Mouse (Mus musculus) gastrocnemius, postnatal 36 days (tissue): ENCODE data around the gene Hist1h3d. TPM values are rescaled to one million over a fixed set of nuclear protein-coding genes. Genes with fewer than 3 reads are reported as not detected.
"Not testable (repeated sequence)": the region's sequence is repeated elsewhere in the genome, so short reads cannot be mapped to it uniquely, and the experiment has no call there.

Source experiments
- DNase-seq, 2 experiments: peaks; one replicate each; pipeline ENCODE4 v3.0.0; 2022
- intact Hi-C: fragments of 180-260 bp; cut with DNase I; formaldehyde crosslinking; loops from one replicate; pipeline ENCODE4 v1.15.1; 2025
- long read RNA-seq, 2 experiments: library from polyadenylated mRNA; stranded (forward); transcript quantifications; one replicate each; pipeline ENCODE4 v2.0.0; 2021
- total RNA-seq, 2 experiments: library from RNA; stranded (reverse); gene quantifications; 2 replicates each; pipeline ENCODE4 v1.2.3; 2021

Gene Hist1h3d
- total RNA-seq: 1 to 10 TPM; 2.8 to 4.8 TPM
- long read RNA-seq, experiment 1, partial matches to known transcripts: 1 of 7 reads
- long read RNA-seq, experiment 1, other reads (novel, unspliced or antisense): 2 of 7 reads
- long read RNA-seq, experiment 2, partial matches to known transcripts: 1 of 5 reads
- long read RNA-seq, experiment 2, other reads (novel, unspliced or antisense): 2 of 5 reads

DNA sequence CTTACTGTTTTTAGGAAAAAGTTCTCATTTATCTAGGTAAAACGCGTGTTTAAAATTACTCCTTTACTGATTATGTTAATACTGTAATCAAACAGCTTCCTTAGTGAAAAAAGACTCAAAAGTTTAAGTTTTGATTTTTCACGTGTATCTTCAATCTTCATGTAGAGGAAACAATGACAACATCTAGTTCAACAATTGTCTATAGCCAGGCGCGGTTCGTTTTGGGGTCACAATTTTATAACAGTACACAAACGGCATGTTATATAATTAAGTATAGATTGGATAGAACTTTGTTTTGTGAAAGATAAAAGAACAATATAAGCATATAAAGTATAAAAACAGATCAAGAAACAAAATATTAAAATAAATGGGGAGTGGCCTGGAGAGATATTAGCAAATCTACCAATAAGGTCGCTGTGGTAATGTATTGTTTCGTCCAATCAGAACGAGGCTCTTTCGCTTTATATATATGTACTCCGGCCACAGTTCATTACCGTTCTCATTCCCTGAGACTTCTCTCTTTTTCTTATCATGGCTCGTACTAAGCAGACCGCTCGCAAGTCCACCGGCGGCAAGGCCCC lies at the start of gene Hist1h3d:
Hist1h3d (plus strand) TSS at position 493 of the 581 bp plus-strand sequence.
- intact Hi-C loops: no loop called here
- DNase-seq: no peak

GRCm38 (mm10) chr13:23525901-23526300 lies 49.7 kb upstream of the Hist1h3d start:
- intact Hi-C loops: no loop called here
- DNase-seq: no peak

DNA sequence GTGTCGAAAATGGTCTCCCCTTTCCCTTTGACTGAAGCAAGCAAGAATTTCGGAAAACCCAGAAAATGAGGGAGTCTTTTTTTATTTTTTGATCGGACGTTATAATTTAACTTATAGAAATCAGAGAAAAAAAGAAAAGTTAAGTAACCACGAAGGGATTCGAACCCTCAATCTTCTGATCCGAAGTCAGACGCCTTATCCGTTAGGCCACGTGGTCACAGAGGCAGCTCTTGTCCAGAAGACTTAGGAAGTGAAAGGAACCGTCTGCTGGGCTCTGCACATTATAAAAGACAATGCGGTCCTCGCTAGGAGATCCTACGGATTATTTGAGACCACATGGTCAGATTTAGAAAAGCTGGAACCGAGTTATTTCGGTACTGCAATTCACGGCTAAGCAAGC lies 49.3 kb upstream of the Hist1h3d start:
- peak; percentile 82 to 86 for DNase-seq
- intact Hi-C loops: no loop called here

DNA sequence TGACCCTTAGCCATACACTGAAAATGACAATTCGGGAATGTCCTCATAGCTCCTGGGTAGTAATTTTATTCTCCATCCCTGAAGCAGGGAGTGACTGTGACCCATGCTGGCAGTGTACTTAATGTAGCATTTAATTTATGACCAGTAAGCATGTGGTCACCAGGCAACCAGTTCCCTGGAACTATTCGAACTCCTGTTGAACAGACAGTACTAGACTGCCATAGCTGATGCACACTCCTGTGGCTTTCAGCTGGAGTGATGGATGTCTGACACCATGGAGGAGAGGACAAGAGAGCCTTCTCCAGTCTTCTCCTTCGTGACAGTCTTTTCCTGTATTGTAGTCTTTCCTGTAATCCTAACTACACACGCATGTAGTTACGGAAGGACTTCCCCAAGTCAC lies 46.6 kb upstream of the Hist1h3d start:
- DNase-seq: no peak
- intact Hi-C loops: no loop called here

- DNase-seq: no peak
- intact Hi-C loops: no loop called here
Measured at GRCm38 (mm10) chr13:23529480-23530165, 45.9 kb upstream of the Hist1h3d start.

DNA sequence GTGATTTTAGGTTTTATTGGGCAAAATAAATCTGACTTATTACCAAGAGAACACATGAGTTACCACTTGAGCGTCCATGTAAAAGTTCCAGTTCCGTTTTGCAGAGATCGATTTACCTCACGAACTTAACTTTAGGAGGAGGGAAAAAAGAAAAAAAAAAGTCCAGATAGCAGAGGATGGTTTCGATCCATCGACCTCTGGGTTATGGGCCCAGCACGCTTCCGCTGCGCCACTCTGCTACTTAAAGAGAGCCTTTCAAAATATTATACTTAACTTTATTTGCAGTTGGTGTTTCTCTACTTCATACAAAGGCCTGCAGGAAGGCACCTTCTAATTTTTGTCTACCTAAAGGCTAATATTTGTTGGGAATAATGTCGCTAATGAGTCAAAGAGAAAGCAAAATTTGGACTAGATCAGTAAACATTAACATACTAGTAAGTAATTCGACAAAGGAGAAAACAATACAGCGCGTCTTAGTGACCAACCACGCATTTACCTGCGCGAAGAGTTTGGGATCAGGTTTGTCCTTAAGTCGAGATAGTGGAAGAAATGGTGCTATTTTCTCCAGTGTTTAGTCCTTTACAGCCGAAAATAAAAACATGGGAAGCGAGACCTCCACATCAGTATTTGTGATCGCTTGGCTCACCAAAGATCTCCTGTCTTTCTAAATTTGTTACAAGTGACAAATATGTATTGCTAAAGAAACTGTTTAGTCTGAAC lies 45.2 kb upstream of the Hist1h3d start:
- intact Hi-C loops: no loop called here
- peak in 1 of 2 experiments; percentile 65 for DNase-seq

DNA sequence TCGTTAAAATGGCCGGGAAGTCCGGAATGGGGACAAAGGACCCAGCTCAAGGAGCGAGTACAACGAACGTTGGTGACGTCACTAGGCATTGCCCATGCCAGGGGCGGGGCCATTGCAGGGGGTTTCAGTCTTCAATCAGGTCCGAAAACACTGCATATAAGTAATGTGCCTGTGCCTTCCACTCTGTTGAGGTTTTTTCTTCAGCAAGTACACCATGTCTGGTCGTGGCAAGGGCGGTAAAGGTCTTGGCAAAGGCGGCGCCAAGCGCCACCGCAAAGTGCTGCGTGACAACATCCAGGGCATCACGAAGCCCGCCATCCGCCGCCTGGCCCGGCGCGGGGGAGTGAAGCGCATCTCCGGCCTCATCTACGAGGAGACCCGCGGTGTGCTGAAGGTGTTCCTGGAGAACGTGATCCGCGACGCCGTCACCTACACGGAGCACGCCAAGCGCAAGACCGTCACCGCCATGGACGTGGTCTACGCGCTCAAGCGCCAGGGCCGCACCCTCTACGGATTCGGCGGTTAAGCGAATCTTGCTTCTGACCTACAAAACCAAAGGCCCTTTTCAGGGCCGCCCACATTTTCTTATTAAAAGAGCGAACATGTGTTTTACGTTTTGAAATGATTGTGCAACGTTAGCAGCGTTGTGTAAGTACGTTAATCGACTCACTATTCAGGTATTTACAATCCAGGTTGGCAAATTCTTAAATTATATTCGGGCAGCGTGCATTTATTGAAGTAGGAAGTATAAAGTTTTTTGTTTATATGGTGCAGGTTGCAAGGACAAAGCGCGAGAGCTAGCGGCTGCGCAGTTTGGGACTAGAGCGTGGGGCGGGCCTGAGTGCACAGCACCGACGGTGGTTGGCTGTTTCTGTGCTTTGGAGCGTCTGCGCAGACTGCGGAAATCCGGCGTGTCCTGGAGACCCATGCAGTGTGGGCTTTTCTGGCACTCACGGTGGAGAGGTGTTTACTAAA lies 44.4 kb upstream of the Hist1h3d start, which contains the start of gene Hist1h4h:
Hist1h4h (plus strand) TSS at position 150 of the 975 bp plus-strand sequence.
- peak; percentile 88 for DNase-seq
- intact Hi-C loops: no loop called here

DNA sequence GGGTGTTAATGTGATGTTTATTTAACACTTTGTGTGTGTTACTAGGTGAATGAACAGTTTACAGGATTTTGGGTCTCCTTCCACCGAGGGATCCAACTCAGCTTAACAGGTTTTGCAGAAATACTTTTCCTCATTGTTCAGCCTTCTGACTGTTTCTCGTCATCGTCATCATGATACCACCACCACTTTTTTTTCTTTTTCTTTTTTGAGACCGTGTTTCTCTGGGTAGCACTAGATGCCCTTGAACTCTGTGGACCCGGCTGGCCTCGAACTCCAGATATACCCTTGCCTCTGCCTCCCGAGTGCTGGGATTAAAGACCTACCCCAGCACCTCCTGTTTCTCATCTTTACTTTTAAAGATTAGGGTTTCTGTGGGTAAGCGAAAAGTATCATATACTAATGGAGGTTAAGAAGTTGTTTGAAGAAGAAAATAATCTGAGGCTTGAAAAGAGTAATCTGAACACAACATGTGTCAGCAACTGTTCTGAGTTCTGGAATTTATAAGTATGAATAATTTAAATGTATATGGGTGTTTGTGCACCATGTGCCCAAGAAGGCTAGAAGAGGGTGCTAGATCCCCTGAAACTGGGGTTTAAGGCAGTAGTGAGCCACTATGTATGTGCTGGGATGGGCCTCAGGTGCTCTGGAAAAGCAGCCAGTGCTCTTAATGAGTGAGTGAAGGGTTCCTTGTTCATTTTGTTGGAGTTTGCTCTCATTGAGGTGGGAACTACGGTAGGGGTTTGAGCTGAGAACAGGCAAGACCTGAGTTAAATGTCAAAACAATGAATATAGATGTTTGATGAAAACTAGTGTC lies 43.1 kb upstream of the Hist1h3d start:
- no peak for DNase-seq
- intact Hi-C loops: no loop called here

- DNase-seq, intact Hi-C loops: not testable (repeated sequence)
Measured at GRCm38 (mm10) chr13:23533560-23534367, 41.8 kb upstream of the Hist1h3d start, which contains the start of gene Hist1h2af. Gene Hist1h2af (plus strand): TSS chr13:23533906.

DNA sequence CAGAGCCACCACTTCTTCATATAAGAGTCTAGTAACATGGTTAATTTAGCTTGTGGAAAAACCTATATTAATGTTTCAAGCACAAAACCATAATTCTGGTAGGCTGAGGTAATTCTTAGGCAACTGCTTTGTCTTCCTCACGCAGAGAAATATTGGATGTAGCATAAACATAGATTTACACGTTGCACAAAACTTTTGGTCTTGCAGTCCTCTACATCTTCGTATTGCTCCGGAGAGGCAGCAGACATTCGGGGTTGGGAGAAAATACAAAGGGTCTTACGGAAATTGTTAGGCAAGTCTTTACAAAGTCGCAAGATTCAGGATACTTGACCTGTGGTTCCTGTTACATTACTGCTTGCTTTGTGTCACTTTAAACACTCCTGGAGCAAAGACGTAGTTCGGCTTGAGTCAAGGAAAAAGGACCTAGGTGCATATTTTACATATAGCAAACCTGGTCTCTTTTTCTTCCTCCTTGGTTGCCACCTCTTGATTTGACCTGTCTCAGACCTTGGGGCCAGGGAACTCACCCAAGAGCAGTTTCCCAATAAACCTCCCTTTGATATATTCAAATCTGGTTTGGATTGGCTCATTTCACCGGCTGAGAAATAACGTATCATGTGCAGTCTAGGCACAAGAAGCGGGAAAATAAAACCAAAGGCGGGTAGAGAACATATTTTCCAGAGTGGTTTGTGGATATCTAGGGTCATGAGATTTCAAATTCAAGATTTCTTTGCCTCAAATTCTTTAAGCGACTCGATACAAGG lies 41.0 kb upstream of the Hist1h3d start:
- intact Hi-C loops: no loop called here
- DNase-seq: no peak

GRCm38 (mm10) chr13:23535137-23536075 lies 40.2 kb upstream of the Hist1h3d start, which contains the start of gene Hist1h3g:
Gene Hist1h3g (plus strand): TSS chr13:23535422.
- intact Hi-C loops: not testable (repeated sequence)
- peak; percentile 57 to 70 for DNase-seq

DNA sequence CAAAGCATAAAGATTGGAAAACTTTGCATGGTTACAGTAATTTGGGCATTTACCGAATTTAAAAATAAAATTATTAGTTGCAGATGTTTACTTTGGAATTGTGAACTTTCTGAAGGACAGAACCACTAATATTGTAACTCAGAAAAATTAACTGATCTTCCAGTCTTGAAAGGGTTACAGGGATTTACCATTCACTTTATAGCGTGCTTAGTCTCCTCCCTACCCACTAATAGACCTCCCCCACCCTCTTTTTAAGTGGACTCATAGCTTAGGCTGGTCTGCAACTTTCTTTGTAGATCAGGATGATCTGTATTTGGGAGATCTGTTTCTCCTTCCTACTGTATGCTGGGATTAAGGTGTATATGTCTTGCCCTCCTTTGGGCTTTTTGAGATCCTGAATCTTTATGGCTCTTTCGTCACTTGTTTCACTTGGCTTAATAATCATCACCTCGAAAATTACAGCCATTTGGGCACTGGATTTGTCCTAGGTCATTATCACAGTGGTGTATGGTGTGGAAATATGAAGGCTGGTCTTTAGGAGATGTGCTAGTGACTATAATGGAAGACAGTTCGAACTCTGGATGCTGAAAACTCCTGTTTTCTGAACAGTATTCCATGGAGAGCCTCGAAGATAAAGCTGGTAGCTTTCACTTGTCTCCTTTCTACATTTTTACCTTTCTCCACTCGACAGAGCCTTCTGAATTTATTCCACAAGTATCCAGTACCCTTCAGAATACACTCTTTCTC lies 39.3 kb upstream of the Hist1h3d start:
- DNase-seq: no peak
- intact Hi-C loops: no loop called here

GRCm38 (mm10) chr13:23537006-23537710 lies 38.4 kb upstream of the Hist1h3d start:
- no peak for DNase-seq
- intact Hi-C loops: no loop called here

DNA sequence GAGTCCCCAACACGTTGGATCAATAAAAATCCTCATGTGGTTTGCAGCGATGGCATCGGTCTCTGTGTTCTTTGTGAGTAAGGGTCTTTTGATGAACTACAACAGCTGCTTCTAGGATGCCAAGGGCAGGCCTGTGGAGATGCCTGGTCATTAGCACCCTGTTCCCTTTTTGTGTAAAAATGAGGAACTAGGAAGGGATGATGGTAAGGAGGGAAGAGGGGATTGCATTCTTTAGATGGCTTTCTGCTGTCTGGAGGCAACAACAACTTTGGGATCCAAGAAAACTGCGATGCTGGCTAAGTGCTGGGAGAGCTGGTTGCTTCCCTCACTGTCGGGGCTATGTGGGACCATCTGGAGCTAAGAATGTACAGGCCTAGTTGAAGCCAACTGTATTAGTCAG lies 37.3 kb upstream of the Hist1h3d start:
- DNase-seq: no peak
- intact Hi-C loops: no loop called here

- intact Hi-C loops: not testable (repeated sequence)
Measured at GRCm38 (mm10) chr13:23539821-23540220, 35.7 kb upstream of the Hist1h3d start.

More at GRCm38 (mm10) chr13:23539821-23540220, 35.7 kb upstream of the Hist1h3d start:
- not testable (repeated sequence) for DNase-seq
